Mouse (Mus musculus) gastrocnemius, adult 18-20 months (tissue): ENCODE measurements around the gene Serbp1. TPM values are rescaled to one million over a fixed set of nuclear protein-coding genes. Genes with fewer than 3 reads are reported as not detected.
A peak's percentile ranks its signal among the peaks of the same experiment; 100 is the strongest.

Source experiments
- DNase-seq: peaks from one replicate; pipeline ENCODE4 v3.0.0; 2021; ENCODE audit warnings: low spot score
- total RNA-seq, 2 experiments: library from RNA; stranded (reverse); gene quantifications; 2 replicates each; pipeline ENCODE4 v1.2.3; 2021

The Serbp1 gene
- total RNA-seq, 2 experiments from 2014 or later: 318 to 338 TPM

DNA sequence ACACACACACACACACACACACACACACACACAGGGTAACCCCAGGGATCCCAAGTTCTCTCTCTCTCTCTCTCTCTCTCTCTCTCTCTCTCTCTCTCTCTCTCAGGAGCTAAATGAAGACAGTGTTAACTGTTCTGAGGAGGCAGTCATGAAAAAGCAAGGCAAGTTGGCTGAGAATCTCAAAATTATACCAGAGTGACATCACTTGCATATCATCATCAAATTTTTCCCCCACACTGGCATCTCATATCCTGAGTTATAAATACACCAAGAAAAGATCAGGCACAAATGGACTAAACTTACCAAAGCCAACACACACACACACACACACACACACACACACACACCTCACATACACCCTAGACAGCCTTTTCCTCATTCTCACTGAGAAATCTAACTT, 7.0 kb upstream of the Serbp1 start:
- no peak for DNase-seq

DNA sequence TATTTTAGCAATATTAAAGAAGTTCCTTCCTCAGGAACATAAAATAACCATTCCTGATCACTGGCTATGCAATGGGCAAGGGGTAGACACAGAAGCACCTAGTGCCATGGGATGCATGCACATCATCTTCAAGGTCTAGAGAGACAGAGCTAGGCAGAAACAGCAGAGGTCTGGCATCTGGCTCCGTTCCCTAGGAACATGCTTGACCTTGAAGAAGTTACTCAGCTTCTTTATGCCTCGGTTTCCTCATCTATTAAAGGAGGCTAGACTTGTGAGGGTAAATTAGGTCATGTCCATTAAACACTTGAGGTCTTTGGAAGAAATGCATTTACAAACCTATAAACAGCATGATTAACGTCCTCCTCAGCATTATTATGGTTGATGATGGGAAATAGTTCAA, 2.3 kb upstream of the Serbp1 start:
- no peak for DNase-seq

DNA sequence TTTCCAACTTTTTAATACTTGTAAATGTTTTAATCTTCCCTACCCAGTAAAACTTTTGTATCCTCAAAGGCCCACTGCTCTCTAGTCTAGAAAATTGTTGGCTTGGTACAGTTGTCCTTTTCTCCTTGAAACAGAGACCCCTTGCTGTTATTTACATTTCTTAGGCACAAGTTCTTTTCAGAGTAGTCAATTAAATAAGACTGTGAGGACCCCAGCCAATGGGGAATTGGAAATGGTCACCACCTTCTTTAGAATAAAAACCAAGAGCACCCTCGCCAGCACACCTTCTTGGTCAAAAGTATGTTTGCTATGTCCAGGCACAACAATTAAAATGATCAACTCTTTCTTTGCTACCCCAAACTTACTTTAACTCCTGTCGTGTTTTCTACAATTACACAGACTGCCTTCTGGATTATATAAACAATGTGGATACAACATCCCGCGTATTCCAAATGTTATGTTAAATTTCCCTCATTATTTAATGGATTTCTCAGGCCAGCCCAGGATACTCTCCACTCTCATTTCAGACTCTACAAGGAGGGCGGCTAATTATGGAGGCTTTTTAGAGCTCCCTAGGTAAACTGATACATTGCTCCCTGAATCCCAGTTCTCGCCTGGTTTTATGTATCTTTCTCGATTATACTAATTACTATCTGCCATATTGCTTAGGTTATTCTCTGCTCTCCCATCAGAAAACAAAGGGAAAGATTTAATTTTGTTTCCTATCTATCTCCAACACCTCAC, 1.3 kb upstream of the Serbp1 start:
- DNase-seq: no peak

DNA sequence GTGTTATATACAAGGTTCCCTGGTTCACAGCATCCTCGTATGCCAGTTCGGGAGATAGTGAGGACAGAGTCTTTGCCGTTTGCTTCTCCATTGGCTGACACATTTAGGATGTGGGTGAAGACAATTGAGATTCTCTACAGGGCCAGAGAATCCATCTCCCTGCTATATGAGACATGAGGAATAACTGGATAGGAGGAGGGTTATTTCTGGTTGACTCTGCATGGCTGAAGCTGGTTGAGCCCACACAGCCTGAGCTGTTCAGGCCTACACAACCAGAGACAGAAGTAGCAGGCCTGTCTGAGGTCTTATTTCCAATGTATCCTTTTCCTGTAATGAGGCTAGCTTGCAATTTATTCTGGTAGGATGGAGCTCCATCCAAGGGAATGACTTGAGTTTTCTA, 3.3 kb downstream of the Serbp1 start:
- DNase-seq: no peak

DNA sequence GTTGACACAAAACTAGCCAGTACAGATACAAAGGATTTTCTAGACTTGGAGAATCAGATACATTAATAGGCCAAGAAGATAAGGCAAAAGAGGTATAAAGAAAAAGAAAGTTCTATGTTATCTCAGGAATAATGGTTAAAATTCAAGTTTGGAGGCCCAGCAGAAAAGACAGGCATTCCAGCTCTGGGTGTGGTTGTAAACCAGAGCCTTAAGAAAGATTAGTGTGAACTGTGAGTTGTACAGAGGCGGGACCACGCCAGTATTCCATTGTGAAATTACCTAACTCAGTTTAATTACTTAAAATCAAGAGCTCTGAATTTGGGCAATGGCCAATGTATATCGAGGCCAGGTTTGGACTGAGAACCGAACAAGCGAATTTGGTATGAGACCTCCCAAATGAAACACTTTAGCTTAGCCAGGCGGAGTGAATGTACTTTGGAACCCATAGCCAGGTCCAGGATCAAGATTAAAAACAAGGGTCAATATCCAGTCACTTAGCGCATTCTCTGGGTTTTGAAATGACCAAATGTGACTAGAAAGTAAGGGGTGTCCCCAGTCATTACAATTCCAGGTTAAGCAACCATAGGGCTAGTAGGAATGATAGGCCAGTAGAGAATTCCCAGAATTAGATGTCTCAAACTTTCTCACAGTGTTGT, 5.9 kb downstream of the Serbp1 start:
- DNase-seq: no peak

DNA sequence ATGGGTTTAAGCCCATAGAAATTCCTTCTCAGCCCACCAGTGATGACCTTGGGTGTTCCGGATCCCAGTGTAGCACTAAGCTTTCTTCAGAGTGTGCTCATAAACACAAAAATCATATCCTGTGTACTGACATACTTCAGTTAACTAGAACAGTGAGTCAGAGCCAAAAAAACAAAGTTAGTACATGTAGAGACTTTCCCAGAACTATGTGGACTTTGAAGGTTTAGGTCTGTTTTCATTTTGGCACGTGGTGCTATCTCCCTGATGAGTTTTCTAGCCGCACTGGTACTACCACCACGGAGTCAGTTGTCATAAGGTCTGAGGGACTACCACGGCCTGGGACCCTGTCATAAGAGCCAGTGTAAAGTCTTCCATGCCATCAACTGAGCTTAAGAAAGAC, 6.5 kb downstream of the Serbp1 start:
- DNase-seq: no peak

DNA sequence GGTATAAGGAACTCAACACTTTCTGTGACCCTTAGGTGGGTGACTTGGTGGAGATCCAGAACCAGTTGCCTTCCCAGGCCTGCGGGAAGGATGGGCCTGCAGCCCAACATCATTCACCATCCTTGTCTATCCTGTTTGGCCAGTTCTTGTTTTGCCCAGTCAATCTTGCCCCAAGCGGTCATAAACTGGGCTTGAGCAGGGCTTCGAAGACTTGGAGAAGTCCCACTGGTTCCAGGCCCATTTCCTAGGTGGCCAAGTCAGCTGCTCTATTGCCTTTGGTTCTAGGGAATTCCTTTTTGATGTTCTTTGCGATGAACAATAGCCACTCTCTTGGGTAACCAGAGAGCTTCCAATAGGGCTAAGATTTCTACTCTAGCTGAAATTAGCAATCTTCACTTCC, 13.1 kb downstream of the Serbp1 start:
- no peak for DNase-seq

DNA sequence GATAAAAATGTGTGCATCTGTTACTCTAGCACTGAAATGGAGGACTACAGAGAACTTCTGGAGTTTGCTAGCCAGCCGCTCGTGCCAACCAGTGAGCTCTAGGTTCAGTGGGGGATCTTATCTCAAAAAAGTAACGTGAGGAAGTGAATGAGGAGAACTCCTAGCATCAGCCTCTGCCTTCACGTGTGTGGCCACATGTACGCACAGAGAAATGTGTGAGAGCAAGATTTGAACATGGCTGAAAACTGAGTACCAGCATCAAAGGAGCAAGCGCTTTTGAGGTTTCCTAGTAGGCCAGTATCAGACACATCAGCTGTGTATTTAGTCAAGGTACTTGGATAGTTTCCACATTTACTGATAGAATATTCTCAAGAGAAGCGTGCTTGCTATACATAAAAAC, 27.0 kb downstream of the Serbp1 start:
- DNase-seq: no peak

DNA sequence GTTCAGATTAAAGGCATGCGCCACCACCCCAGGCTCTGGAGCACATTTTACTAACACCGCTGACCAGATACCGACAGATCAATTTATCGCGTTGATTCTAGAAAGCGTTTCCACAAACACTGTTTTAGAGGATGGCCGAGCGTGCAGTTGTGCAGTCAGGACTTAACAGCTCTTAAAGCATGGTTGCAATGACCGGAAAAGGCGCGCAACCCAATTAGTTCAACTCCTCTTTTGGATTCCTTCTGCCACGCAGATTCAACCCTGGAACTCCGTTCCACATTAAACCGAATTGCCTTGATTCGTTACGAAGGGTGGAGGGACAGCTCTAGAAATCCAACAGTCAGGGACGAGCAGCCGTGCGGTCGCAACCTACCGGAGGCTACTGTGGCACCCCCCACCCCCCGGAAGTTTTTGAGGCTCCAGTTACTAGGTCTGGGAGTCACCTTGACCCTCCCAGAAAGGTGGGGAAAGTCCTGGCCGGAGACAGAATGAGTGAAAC, 28.2 kb downstream of the Serbp1 start:
- DNase-seq: no peak

DNA sequence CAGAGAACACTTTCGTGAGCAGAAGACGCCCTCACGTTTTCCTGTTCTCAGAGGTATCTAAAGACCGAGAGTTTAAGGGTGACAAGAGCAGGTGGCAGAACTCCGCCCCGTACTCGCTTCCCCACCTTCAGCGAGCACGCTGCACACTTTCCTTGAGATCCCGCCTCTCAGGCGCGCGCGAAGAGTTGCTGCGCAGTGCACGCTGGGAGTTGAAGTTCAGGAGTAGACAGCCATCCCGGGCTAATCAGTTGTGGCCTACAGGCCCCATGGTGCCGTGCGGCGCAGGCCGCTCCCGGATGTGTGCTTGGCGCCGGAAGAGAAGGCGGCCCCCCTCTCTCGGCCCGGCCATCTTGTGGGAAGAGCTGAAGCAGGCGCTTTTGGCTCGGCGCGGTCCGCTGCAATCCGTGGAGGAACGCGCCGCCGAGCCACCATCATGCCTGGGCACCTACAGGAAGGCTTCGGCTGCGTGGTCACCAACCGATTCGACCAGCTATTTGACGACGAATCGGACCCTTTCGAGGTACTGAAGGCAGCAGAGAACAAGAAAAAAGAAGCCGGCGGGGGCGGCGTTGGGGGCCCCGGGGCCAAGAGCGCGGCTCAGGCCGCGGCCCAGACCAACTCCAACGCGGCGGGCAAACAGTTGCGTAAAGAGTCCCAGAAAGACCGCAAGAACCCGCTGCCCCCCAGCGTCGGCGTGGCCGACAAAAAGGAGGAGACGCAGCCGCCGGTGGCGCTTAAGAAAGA, 28.9 kb downstream of the Serbp1 start:
- peak; percentile 96 for DNase-seq

DNA sequence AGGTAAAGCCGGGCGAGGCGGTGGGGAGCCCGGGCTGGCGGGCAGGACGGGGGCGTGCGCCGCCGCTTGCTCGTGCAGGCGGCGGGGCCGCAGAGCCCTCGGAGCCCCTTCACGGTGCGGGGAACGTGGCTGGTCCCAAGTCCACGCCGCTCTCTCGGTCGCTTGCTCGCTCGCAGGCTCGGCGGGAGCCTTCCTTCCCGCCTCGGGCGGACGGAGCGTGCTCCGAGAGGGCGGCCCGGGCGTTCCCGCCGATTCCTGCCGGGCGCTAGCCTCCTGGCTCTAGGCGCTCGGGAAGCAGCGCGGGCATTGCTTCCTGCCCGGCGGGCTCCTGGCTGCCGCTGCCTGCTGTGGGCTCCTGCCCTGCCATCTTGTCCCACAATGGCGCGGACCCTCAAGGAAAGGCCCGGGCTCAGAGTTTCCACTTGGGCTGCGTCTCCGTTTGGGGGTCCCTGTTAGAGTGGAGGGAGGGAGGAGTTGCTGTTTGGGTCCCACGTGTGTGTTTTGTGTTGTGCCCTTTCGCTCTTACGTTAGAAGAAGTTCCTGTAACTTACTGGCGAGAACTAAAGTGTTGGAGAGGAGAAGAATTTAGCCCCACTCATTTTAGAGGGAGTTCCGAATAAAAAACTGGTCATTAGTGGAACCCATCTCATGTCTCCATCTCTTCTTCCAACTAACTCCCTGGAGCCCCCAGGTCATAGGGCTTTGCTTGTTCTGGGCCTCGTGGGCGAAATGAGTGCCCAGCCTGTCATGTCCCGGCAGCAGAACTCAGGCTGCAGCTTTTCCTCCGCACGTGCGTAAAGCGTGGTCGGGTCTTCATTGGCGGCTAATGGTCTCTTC, 29.6 kb downstream of the Serbp1 start:
- DNase-seq: peak; percentile 44

DNA sequence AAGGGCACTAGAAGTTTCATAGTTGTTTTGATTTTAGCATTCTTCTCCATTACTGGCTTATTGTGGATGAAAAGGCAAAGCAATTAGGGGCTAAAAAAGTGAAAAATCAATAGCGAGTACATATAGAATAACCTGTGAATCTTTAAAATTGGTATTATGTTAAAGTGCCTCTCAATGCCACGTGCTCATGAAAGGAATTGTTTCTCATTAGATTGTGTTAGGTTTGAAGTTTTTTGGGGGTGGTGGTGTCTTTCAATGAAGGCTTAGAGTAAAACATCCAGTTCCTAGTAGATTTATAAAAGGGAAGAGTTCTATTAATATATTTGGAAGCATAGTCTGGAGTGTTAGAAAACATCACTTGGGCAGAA, 30.3 kb downstream of the Serbp1 start:
- DNase-seq: no peak

DNA sequence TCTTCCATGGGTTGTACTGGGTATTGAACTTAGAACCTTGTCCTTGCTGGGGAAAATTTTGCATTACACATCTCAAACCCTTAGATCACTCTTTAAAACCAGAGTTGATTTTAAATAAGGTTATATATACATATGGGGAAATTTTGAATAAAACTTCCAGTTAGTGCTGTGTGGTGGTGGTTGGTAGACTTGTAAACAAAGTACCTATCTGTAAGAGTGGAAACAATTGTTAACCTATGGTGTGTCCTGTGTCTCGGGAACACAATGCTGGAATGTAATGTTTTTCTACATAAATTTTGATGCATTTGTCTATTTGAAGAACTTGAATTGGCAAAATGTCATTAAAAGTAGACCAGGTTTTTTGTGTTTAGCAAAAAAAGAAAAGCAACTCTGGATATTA, 31.0 kb downstream of the Serbp1 start:
- no peak for DNase-seq

DNA sequence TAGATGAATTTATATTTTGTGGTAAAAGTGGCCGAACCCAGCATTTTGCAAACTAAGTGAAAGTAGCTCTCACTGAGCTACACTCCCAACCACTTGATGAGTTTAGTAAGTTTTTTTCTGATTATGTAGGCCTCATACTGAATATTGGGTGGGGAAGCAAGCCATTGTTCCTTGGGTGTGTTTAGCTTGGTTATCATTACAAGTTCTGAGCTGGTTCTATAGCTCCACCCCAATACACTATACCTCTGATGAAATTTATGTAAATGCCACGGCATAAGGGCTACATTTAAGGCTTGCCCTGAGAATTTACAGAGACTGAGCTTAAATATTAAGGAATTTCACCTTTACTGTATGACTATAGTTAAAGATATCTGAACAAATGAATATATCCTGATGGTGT, 31.5 kb downstream of the Serbp1 start:
- DNase-seq: no peak

DNA sequence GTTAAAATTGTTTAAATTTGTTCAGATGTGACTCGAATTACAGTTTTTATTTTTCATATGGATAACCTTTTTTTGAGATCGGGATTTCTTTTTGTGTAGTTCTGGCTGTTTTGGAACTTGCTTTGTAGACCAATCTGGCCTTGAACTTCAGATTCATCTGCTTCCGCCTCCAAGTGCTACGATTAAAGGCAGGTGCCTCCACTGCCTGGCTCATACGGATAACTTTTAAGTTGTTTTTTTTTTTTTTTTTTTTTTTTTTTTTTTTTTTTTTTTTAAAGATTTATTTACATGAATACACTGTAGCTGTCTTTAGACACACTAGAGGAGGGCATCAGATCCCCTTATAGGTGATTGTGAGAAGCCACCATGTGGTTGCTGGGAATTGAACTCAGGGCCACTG, 40.0 kb downstream of the Serbp1 start:
- no peak for DNase-seq

DNA sequence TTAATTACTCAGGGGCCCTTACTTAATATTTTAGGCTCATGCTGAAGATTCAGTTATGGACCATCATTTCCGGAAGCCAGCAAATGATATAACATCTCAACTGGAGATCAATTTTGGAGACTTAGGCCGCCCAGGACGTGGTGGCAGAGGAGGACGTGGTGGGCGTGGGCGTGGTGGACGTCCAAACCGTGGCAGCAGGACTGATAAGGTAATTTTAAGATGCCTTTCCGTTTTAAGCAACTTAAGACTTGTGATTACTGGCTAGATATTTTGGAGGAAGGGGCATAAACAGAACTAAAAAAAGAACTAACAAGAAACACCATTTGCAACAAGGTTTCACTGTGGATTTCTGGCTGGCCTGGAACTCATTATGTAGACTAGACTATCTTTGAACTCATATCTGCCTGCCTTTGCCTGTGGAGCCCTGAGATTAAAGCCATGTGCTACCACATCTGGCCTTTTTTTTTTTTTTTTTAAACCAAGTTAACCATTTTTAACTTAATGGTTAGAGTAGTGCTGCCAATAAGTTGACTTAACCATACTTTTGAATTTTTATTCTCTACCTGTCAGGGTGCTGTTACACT, 43.7 kb downstream of the Serbp1 start:
- no peak for DNase-seq

DNA sequence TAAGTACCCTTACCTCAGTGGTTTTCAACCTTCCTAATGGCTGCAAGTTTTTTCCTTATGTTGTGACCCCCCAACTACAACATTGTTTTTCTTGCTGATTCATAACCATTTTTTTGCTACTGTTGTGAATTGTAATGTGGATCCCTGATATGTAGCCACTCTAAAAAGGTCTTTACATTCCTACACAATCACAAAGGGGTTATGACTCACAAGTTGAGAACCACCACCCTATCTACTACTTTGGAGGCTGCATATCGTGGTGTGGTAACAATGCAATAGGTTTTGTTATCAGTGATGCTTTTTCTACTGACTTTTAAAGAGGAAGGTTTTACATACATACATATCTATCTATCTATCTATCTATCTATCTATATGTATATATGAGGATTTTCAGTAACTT, 44.9 kb downstream of the Serbp1 start:
- no peak for DNase-seq

DNA sequence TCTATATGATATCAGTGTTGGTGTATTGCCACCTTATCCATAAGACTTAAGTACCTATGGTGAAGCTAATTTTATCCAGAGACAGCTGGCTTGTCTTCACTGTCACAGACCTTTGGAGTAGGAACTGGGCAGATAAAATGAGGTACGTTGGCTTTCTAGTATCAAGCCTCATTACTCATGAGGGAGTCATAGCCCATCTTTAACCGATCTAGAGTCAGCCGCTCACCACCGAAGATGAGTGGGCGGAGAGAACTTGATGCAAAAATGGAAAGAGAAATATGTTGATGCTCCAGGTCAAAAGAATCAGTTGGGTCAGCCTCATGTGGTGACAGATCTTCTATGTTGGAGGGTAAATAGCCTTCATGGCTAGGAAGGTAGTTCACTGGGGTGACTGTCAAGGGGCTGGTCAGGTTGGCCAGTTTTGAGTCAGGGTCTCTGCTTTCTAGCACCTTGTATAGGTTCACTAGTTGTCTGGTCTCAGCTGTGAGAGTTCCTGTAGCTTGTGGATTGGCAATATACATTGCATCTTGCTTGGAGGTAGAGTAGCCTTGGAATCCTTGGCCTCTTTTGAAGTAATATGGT, 54.2 kb downstream of the Serbp1 start:
- no peak for DNase-seq

DNA sequence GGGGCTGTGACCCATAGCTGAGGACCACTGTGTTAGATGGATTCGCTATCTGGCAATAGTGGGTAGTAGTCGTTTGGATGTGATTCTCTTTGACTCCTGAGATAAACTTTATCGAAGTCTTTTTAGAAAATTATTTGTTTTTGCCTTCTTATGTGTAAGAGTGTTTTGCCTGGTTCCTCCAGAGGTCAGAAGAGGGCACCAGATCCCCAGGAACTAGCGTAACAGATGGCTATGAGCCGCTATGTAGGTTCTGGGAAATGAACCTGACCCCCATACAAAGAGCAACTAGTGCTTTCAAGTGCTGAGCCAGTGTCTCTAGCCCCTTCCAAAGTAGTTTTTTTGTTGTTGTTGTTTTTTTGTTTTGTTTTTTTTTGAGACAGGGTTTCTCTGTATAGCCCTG, 58.1 kb downstream of the Serbp1 start:
- no peak for DNase-seq

DNA sequence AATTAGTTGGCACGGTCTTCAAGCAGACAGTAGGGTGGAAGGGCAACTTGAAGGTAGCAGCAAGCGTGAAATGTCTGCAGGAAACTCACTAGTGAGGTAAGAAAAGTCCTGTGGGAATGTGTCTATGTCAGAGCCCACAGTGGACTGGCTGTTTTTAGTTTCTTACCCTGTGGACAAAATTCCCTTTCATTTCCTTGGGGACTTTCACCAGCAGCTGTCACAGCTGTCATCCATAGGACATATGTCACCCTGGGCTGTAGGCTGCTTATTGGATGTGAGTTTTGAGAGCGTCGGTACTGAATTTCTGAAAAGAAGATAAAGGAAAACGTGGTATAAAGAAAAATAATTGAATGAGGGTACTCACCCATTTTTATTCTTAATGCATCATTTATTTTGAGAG, 60.8 kb downstream of the Serbp1 start:
- DNase-seq: no peak

DNA sequence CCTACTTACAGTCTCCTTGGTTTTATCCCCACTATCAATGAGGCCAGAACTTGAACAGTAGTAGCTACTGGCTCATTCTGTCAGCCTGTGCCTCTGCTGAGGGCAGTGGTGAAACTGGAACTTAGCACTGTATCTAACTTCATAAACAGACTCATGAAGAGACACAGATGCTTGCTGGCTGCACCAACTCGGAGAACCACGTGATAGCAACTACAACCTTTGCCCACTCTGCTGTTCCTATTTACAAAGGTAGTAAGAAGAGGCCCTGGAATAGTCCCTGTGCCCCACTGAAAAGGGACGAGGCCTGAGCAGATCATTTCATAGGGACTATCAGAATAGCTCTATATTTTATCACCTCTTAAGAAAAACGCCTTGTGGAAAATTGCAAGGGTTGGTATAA, 62.3 kb downstream of the Serbp1 start:
- peak; percentile 19 for DNase-seq
